Comparison of ENCODE assay signal across 16 mouse cellular contexts in the genomic region with DNA sequence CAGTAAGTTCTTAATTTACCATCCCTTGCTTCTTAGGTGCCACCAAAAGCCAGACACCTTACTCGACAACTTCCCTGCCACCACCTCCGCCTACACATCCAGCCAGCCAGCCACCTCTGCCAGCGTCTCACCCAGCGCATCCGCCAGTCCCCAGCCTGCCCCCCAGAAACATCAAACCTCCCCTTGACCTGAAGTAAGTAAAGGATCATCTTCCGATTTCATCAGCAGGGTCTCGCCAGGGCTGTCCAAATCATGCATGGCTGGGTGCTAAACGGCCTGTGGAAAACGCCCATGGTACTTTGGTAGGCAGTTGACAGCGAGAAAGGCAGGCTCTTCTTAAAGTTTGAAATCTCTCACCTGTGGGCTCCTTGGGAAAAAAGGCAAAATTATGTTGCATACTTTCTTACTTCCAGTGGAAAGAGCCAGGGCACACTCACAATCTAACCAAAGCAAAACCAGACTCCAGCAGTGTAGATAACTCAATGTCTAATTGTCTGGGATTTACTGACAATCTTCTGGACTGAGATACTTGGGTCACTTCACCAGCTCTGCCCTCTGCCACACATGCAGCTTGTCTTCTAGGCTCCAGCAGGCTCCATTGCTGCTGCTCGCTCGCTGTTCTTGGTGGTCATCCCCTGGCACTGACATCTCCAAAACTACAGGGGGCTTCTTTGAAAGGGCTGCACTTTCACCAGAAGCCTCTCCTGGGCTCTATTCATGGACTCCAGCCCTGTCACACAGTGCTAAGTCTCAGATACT.
"Had no signal": no experiment of that assay in that cellular context is flagged by ENCODE, and none has a peak within 500 bp of the region (broad histone marks: within the 10 kb centered on the region; RNA-seq: fewer than 3 reads in every experiment).

No protein-coding gene starts in this region.

- H3K4me3 ChIP-seq: left cerebral cortex, adult 2 months; limb, embryonic 12.5 days; limb, embryonic 15.5 days; midbrain, embryonic 13.5 days had no signal

- H3K9me3 ChIP-seq: limb, embryonic 12.5 days; limb, embryonic 15.5 days; midbrain, embryonic 13.5 days had no signal

- H3K27ac ChIP-seq: left cerebral cortex, adult 2 months; limb, embryonic 12.5 days; limb, embryonic 15.5 days; liver, embryonic 14.5 days; macrophage; midbrain, embryonic 13.5 days had no signal

- DNase-seq: kidney, postnatal 14 days; layer of hippocampus, postnatal 36 days; left cerebral cortex, postnatal 4 days; liver, postnatal 0 days; lung, embryonic 14.5 days; thymus, adult 18-20 months; thymus, postnatal 36 days had no signal

- H3K36me3 ChIP-seq: limb, embryonic 12.5 days; limb, embryonic 15.5 days; midbrain, embryonic 13.5 days had no signal

- ATAC-seq: intestine, postnatal 0 days; liver, postnatal 0 days; lung, postnatal 0 days; midbrain, embryonic 13.5 days had no signal

- H3K27me3 ChIP-seq: limb, embryonic 15.5 days; midbrain, embryonic 13.5 days had no signal

- H3K9ac ChIP-seq: limb, embryonic 12.5 days; limb, embryonic 15.5 days; liver, embryonic 14.5 days; liver, postnatal 0 days; lung, embryonic 14.5 days; midbrain, embryonic 13.5 days had no signal

- H3K4me2 ChIP-seq: limb, embryonic 12.5 days; limb, embryonic 15.5 days; liver, embryonic 11.5 days; lung, embryonic 14.5 days; midbrain, embryonic 13.5 days had no signal
